Mouse (Mus musculus): ENCODE data around the gene Lrp11. TPM values are rescaled to one million over a fixed set of nuclear protein-coding genes. Genes with fewer than 3 reads are reported as not detected.

Lrp11 gene
- polyA plus RNA-seq, 1 experiment from 2014 or later = 49.1 TPM

GRCm38 (mm10) chr10:7623861-7624518, 34.4 kb downstream of the Lrp11 start:
- peaks cover 53% of the 10 kb centered on the region for H3K36me3 ChIP-seq
- 95% methylated on average over 3 of the region's 3 CpGs for WGBS
- no peaks in the 10 kb centered on the region for H3K9me3 ChIP-seq (replicated peaks)
- H3K27me3 ChIP-seq (replicated peaks) = no peaks in the 10 kb centered on the region
- H3K4me3 ChIP-seq (replicated peaks) = no peak overlapping the region
- H3K4me1 ChIP-seq = no peaks in the 10 kb centered on the region
- no peak overlapping the region for H3K4me2 ChIP-seq
- H3K27ac ChIP-seq (replicated peaks) = no peak overlapping the region
- H3K9ac ChIP-seq (replicated peaks) = no peak overlapping the region
- ATAC-seq (ENCODE audit: low FRiP score) = no peak

- Histone ChIP-seq H3K9ac (replicated peaks) (no peak overlapping the region), H3K9me3 (replicated peaks) (no peaks in the 10 kb centered on the region), H3K36me3 (peaks cover 53% of the 10 kb centered on the region), H3K27me3 (replicated peaks) (no peaks in the 10 kb centered on the region), H3K4me3 (replicated peaks) (no peak overlapping the region), H3K4me1 (no peaks in the 10 kb centered on the region), H3K4me2 (no peak overlapping the region), H3K27ac (replicated peaks) (no peak overlapping the region)
- no peak for ATAC-seq (ENCODE audit: low FRiP score)
- 94% methylated on average over 4 of the region's 4 CpGs for WGBS
Observed at GRCm38 (mm10) chr10:7629092-7629491, 39.5 kb downstream of the Lrp11 start.

- no peaks in the 10 kb centered on the region for H3K27me3 ChIP-seq (replicated peaks)
- peaks cover 45% of the 10 kb centered on the region for H3K36me3 ChIP-seq
Observed at GRCm38 (mm10) chr10:7630286-7630685, 40.7 kb downstream of the Lrp11 start.

GRCm38 (mm10) chr10:7630951-7631720, 41.5 kb downstream of the Lrp11 start:
- Histone ChIP-seq H3K27ac (replicated peaks) (no peak overlapping the region), H3K36me3 (peaks cover 45% of the 10 kb centered on the region), H3K9ac (replicated peaks) (no peak overlapping the region), H3K4me2 (no peak overlapping the region), H3K4me3 (replicated peaks) (no peak overlapping the region), H3K9me3 (replicated peaks) (no peaks in the 10 kb centered on the region), H3K27me3 (replicated peaks) (no peaks in the 10 kb centered on the region), H3K4me1 (no peaks in the 10 kb centered on the region)
- WGBS = 77% methylated on average over 16 of the region's 16 CpGs
- ATAC-seq (ENCODE audit: low FRiP score) = no peak

More at GRCm38 (mm10) chr10:7630286-7630685, 40.7 kb downstream of the Lrp11 start:
- 94% methylated on average over 5 of the region's 5 CpGs for WGBS
- no peak overlapping the region for H3K9ac ChIP-seq (replicated peaks)
- ATAC-seq (ENCODE audit: low FRiP score) = no peak
- H3K9me3 ChIP-seq (replicated peaks) = no peaks in the 10 kb centered on the region
- H3K4me1 ChIP-seq = no peaks in the 10 kb centered on the region
- no peak overlapping the region for H3K27ac ChIP-seq (replicated peaks)
- no peak overlapping the region for H3K4me2 ChIP-seq
- H3K4me3 ChIP-seq (replicated peaks) = no peak overlapping the region

- Histone ChIP-seq H3K4me2 (no peak overlapping the region), H3K27ac (replicated peaks) (no peak overlapping the region), H3K4me3 (replicated peaks) (no peak overlapping the region), H3K27me3 (replicated peaks) (no peaks in the 10 kb centered on the region), H3K9me3 (replicated peaks) (no peaks in the 10 kb centered on the region), H3K36me3 (peaks cover 61% of the 10 kb centered on the region), H3K9ac (replicated peaks) (no peak overlapping the region), H3K4me1 (no peaks in the 10 kb centered on the region)
- 96% methylated on average over 12 of the region's 12 CpGs for WGBS
- no peak for ATAC-seq (ENCODE audit: low FRiP score)
Observed at GRCm38 (mm10) chr10:7640366-7640765, 50.8 kb downstream of the Lrp11 start.

- Histone ChIP-seq H3K27me3 (replicated peaks) (no peaks in the 10 kb centered on the region), H3K27ac (replicated peaks) (no peak overlapping the region), H3K4me1 (no peaks in the 10 kb centered on the region), H3K9me3 (replicated peaks) (no peaks in the 10 kb centered on the region), H3K9ac (replicated peaks) (no peak overlapping the region), H3K4me3 (replicated peaks) (no peak overlapping the region), H3K36me3 (peaks cover 53% of the 10 kb centered on the region), H3K4me2 (no peak overlapping the region)
- ATAC-seq (ENCODE audit: low FRiP score) = no peak
- 92% methylated on average over 2 of the region's 2 CpGs for WGBS
Observed at GRCm38 (mm10) chr10:7645911-7646310, 56.3 kb downstream of the Lrp11 start.

GRCm38 (mm10) chr10:7649059-7649458, 59.5 kb downstream of the Lrp11 start:
- Histone ChIP-seq H3K4me2 (no peak overlapping the region), H3K36me3 (peaks cover 32% of the 10 kb centered on the region)
- WGBS = 84% methylated on average over 4 of the region's 4 CpGs

GRCm38 (mm10) chr10:7651057-7651456, 61.5 kb downstream of the Lrp11 start:
- H3K4me1 ChIP-seq = no peaks in the 10 kb centered on the region
- no peak overlapping the region for H3K27ac ChIP-seq (replicated peaks)
- H3K4me3 ChIP-seq (replicated peaks) = no peak overlapping the region
- H3K9ac ChIP-seq (replicated peaks) = no peak overlapping the region
- no peaks in the 10 kb centered on the region for H3K9me3 ChIP-seq (replicated peaks)
- WGBS = 87% methylated on average over 2 of the region's 2 CpGs
- no peak for ATAC-seq (ENCODE audit: low FRiP score)
- H3K27me3 ChIP-seq (replicated peaks) = no peaks in the 10 kb centered on the region
- no peak overlapping the region for H3K4me2 ChIP-seq
- H3K36me3 ChIP-seq = peaks cover 24% of the 10 kb centered on the region

More at GRCm38 (mm10) chr10:7649059-7649458, 59.5 kb downstream of the Lrp11 start:
- ATAC-seq (ENCODE audit: low FRiP score) = no peak
- H3K9ac ChIP-seq (replicated peaks) = no peak overlapping the region
- no peak overlapping the region for H3K27ac ChIP-seq (replicated peaks)
- H3K4me1 ChIP-seq = no peaks in the 10 kb centered on the region
- no peaks in the 10 kb centered on the region for H3K27me3 ChIP-seq (replicated peaks)
- no peaks in the 10 kb centered on the region for H3K9me3 ChIP-seq (replicated peaks)
- no peak overlapping the region for H3K4me3 ChIP-seq (replicated peaks)

GRCm38 (mm10) chr10:7662471-7663141, 73.0 kb downstream of the Lrp11 start:
- peak overlapping the region; percentile 98 for H3K27ac ChIP-seq (replicated peaks)
- H3K4me1 ChIP-seq = peaks cover 12% of the 10 kb centered on the region
- peak overlapping the region; percentile 97 for H3K4me3 ChIP-seq (replicated peaks)
- H3K4me2 ChIP-seq = peak overlapping the region; percentile 89
- H3K9ac ChIP-seq (replicated peaks) = peak overlapping the region; percentile 96
- no peaks in the 10 kb centered on the region for H3K9me3 ChIP-seq (replicated peaks)
- under 1% methylated on average over 44 of the region's 44 CpGs for WGBS
- H3K27me3 ChIP-seq (replicated peaks) = no peaks in the 10 kb centered on the region
- peak; percentile 70 for ATAC-seq (ENCODE audit: low FRiP score)
- H3K36me3 ChIP-seq = no peaks in the 10 kb centered on the region

GRCm38 (mm10) chr10:7663159-7664026, 73.8 kb downstream of the Lrp11 start:
- under 1% methylated on average over 63 of the region's 64 CpGs for WGBS
- peak overlapping the region; percentile 89 for H3K4me2 ChIP-seq

GRCm38 (mm10) chr10:7664027-7664526, 74.5 kb downstream of the Lrp11 start:
- ATAC-seq (ENCODE audit: low FRiP score) = no peak
- peaks cover 21% of the 10 kb centered on the region for H3K4me1 ChIP-seq
- WGBS = 74% methylated on average over 6 of the region's 6 CpGs
- H3K4me3 ChIP-seq (replicated peaks) = peak overlapping the region; percentile 97
- peak overlapping the region; percentile 96 for H3K9ac ChIP-seq (replicated peaks)
- H3K9me3 ChIP-seq (replicated peaks) = no peaks in the 10 kb centered on the region
- peak overlapping the region; percentile 98 for H3K27ac ChIP-seq (replicated peaks)
- peak overlapping the region; percentile 89 for H3K4me2 ChIP-seq
- H3K27me3 ChIP-seq (replicated peaks) = no peaks in the 10 kb centered on the region
- H3K36me3 ChIP-seq = no peaks in the 10 kb centered on the region

More at GRCm38 (mm10) chr10:7663159-7664026, 73.8 kb downstream of the Lrp11 start:
- Histone ChIP-seq H3K27ac (replicated peaks) (peak overlapping the region; percentile 98), H3K4me3 (replicated peaks) (peak overlapping the region; percentile 97), H3K4me1 (peaks cover 19% of the 10 kb centered on the region), H3K36me3 (no peaks in the 10 kb centered on the region), H3K9me3 (replicated peaks) (no peaks in the 10 kb centered on the region), H3K27me3 (replicated peaks) (no peaks in the 10 kb centered on the region), H3K9ac (replicated peaks) (peak overlapping the region; percentile 96)
- ATAC-seq (ENCODE audit: low FRiP score) = peak; percentile 94

Data from neural tube, embryonic 15.5 days (tissue).